Mouse (Mus musculus): Measurements from ENCODE around the gene March5.
"Not testable (repeated sequence)": the region's sequence is repeated elsewhere in the genome, so short reads cannot be mapped to it uniquely, and the experiment has no call there.

March5 gene

GRCm38 (mm10) chr19:37207303-37208175 is at the start of gene March5:
March5 (plus strand) TSS chr19:37207543.
- DNase-seq: peak; percentile 88

DNA sequence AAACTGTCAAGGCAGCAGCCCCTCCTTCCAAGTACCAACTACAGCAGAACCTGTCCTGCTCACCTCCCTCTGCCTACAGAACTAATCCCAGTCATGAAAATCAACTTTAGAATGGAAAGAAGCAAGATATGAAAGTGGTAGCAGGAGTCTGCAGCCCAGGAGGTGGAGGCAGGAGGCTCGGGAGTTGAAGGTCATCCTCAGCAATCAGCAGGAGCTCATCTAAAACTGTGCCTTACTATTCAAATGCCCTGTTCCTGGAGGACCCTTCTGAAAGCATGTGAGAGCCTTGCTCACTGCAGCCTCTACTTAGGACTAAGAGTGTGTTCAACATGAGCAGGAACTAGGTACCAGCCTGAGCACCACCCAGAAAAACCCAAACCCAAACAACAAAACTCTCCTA is 35.2 kb upstream of the March5 start:
- DNase-seq: no peak

GRCm38 (mm10) chr19:37172566-37173130 is 34.7 kb upstream of the March5 start:
- DNase-seq: peak; percentile 70

DNA sequence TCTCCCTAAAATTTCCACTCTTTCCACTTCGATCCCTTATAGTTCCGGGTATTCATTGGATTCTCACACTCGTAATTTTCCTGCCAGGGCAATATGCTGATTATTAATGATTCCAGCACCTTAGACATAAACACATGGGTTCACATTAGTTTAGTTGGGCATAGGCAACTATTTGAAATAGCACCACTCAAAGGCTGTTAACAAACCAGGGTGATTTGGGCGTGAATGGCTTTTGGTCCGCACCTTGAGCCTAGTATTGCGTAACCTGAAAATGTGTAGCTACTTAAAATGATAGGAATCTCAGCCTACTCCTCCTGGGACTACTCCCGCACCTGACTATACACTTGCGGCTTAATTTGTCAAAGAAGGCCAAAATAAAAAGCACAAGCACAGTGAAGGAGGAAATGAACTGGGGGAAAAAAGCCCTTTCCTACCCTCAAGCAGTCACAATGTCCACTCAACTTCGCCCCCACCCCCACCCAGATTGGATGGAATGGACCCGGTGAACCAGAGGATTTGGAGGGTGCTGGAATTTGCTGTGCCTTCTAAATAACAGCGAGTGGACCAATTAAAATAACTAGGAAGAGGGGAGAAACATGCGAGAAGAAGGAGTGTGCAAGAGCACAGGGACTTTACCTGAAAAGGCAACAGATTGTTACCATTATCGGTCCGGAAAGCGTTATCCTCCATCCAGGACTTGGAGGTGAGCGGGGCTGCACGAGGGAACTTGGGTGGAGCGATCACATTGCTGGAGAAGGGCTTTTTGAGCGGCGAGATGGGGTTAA is 33.8 kb upstream of the March5 start:
- peak; percentile 59 for DNase-seq

- DNase-seq: peak; percentile 73
Measured at GRCm38 (mm10) chr19:37174116-37174715, 33.1 kb upstream of the March5 start.

- peak; percentile 82 for DNase-seq
Measured at GRCm38 (mm10) chr19:37174716-37175435, 32.5 kb upstream of the March5 start.

GRCm38 (mm10) chr19:37175436-37175805 is 31.9 kb upstream of the March5 start:
- DNase-seq: no peak

DNA sequence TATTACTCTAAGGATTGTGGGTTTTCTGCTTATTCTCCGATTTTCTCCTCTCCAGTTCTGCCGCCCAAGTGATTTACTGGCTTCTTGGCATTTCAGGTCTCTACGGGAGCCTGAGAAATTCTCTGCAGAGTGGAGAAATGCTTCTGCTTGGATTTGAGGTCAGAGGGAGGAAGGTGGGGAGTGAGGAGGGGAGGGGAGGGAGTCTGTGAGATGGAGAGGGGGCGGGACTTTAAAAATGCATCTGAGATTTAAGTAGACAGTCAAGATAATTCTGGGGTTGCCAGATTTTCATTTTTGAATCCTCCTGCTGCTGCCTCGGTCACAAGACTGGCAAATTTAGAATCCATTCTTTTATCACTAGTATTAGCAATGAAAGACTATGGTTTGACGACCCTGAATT is 31.4 kb upstream of the March5 start:
- DNase-seq: peak; percentile 77

GRCm38 (mm10) chr19:37176879-37177462 is 30.4 kb upstream of the March5 start:
- DNase-seq: peak; percentile 38

DNA sequence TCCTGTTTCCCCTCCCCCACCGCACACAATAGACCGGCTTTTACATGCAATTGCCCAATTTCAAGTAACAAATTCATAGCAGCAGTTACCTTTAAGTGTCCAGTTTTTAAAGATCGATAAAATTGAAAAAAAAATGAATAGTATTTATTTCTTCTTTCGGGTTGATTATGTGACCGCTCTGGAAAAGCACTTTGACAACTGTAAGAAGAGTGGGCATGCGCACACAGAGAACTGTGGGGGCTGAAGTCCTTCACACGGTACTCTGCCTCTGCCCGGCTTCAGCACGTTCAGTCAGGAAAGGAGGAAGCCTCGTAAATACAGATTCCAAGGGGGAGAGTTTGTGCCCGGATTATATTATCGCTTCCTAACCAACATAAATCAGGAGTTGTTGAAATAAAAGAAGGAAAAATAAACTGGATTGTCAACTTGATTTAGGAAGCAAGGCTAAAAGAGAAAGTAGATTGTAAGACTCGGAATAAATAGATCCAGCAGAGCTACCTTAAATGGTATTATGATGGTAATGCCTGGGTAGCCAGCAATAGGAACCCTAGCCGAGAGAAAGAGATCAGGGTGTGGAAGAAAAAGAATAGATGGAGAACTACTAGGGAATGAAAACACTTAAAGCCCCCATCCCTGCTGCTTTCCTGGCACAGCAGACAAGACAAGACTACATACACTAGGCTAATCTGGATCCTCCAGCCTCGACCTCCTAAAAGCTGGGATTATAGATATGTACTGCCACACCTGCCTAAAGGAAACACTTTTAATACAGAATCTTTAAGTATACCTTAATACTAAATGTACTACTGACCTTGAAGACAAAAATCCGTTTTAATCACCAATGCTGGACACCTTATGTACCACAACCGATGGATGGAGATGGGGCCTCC is 29.3 kb upstream of the March5 start:
- DNase-seq: peak; percentile 77

- no peak for DNase-seq
Measured at GRCm38 (mm10) chr19:37188366-37188948, 18.9 kb upstream of the March5 start.

- DNase-seq: no peak
Measured at GRCm38 (mm10) chr19:37192475-37193058, 14.8 kb upstream of the March5 start.

GRCm38 (mm10) chr19:37198165-37198880 is 9.0 kb upstream of the March5 start:
- no peak for DNase-seq

GRCm38 (mm10) chr19:37199889-37200288 is 7.5 kb upstream of the March5 start:
- no peak for DNase-seq

DNA sequence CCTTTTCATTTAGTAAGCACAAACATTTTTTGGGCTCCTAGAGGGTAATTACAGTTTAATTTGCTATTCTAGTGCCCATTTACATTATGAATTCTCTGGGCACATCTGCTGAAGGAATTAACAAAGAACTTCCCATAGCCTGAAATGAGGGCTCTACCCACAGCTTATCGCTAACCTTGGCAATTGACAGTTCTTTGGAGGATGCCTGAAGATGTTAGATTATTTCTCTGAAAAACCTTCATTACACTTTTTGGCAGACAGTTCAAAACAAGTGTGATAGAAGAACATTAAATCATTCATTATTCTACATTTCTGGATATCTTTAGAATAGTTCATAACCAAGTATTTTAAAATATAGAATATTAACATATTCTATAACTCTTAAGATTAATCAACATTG is 4.0 kb upstream of the March5 start:
- no peak for DNase-seq

GRCm38 (mm10) chr19:37205155-37205554 is 2.2 kb upstream of the March5 start:
- DNase-seq: not testable (repeated sequence)

- DNase-seq: peak; percentile 66
Measured at GRCm38 (mm10) chr19:37206641-37207302, 571 bp upstream of the March5 start.

DNA sequence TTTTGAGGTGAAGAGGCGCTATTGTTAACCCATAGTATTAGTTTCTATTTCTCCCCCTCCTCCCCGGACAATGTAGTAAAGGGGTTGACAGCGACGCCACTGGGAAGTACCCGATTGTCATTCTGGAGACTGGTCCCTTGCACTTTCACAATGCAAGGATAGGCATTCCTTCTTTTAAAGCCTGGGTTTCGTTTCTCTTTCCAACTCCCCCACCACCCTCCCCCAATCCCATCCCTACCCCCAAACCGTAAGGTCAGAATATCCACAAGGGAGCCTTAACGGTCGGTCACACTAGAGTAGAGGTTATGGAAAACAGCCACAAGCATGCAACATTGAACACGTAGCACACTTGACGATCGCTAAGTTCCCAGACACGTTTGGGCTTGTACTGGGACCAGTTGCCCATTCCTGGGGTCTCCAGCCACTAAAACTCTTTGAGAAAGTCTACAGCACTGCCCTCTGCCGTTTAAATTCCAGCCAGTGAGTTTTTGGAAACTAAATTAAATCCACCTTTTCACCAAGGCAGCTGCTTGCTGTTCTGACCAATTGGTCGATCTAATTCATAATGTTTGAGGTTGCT is 923 bp downstream of the March5 start, which contains the start of gene Cpeb3:
Gene Cpeb3 (minus strand): TSS at position 426 of the 580 bp plus-strand sequence.
- peak; percentile 51 for DNase-seq

Measured in cerebellum, adult 9-10 months (tissue).